Mouse (Mus musculus) limb, embryonic 15.5 days (tissue): Measurements from ENCODE around the gene Rfx1. TPM values are rescaled to one million over a fixed set of nuclear protein-coding genes. Genes with fewer than 3 reads are reported as not detected.

ENCODE experiments used
- ATAC-seq: fragments of 200-750 bp; cut with Nextera tagmentation; 2 replicates; pipeline ENCODE4 v1.8.0; 2017; ENCODE audit warnings: low read depth, moderate TSS enrichment; ENCODE audit not compliant: insufficient number of reproducible peaks, low FRiP score, low TSS enrichment
- H3K27ac ChIP-seq: fragments of 300-500 bp; sonication (generic); 2 replicates; pipeline ENCODE4 v1.5.1; 2015; ENCODE audit warnings: moderate library complexity, mild to moderate bottlenecking, inconsistent platforms
- H3K27me3 ChIP-seq: fragments of 300-500 bp; sonication (generic); 2 replicates; pipeline ENCODE4 v1.6.1; 2015; ENCODE audit warnings: inconsistent platforms
- H3K36me3 ChIP-seq: fragments of 300-500 bp; sonication (generic); 2 replicates; pipeline ENCODE4 v1.6.1; 2015; ENCODE audit warnings: inconsistent platforms
- H3K4me1 ChIP-seq: fragments of 300-500 bp; sonication (generic); 2 replicates; pipeline ENCODE4 v1.6.1; 2015; ENCODE audit warnings: inconsistent platforms
- H3K4me2 ChIP-seq: fragments of 300-500 bp; sonication (generic); 2 replicates; pipeline ENCODE4 v1.6.1; 2015; ENCODE audit warnings: mild to moderate bottlenecking, inconsistent platforms
- H3K4me3 ChIP-seq: fragments of 300-500 bp; sonication (generic); 2 replicates; pipeline ENCODE4 v1.5.1; 2015; ENCODE audit warnings: mild to moderate bottlenecking, inconsistent platforms
- H3K9ac ChIP-seq: fragments of 300-500 bp; sonication (generic); 2 replicates; pipeline ENCODE4 v1.6.1; 2015; ENCODE audit warnings: inconsistent platforms
- H3K9me3 ChIP-seq: fragments of 300-500 bp; sonication (generic); 2 replicates; pipeline ENCODE4 v1.6.1; 2016; ENCODE audit warnings: inconsistent platforms
- WGBS: fragments of 180-500 bp; shearing (Covaris S2); methylation state at CpG from one replicate; pipeline ENCODE4 v1.1.7; 2015; 5-methylcytosine and 5-hydroxymethylcytosine counted together
- polyA plus RNA-seq: library from polyadenylated mRNA; unstranded; fragments of >200 nt; fragmentation: Nextera tagmentation; extraction: Ambion mirVana; gene quantifications from 2 replicates; pipeline ENCODE4 v1.2.1, GENCODE M21; 2015

Gene Rfx1
- polyA plus RNA-seq, 1 experiment from 2014 or later: 8.5 TPM

- Histone ChIP-seq H3K9ac (no peak overlapping the region), H3K27ac (no peak overlapping the region), H3K4me1 (peaks cover 20% of the 10 kb centered on the region), H3K27me3 (no peaks in the 10 kb centered on the region), H3K9me3 (no peaks in the 10 kb centered on the region), H3K36me3 (no peaks in the 10 kb centered on the region), H3K4me3 (no peak overlapping the region), H3K4me2 (no peak overlapping the region)
- ATAC-seq: no peak
- WGBS: 58% methylated on average over 8 of the region's 8 CpGs
Measured at GRCm38 (mm10) chr8:84063861-84064610, 2.6 kb upstream of the Rfx1 start.

GRCm38 (mm10) chr8:84065037-84065436 is 1.6 kb upstream of the Rfx1 start, which contains the start of gene Gm10643:
Gene Gm10643 (minus strand): TSS chr8:84065137.
- Histone ChIP-seq H3K27ac (peak within 1 kb of the TSS; percentile 83), H3K4me1 (peaks cover 30% of the 10 kb centered on the region), H3K4me3 (peak within 1 kb of the TSS; percentile 99), H3K36me3 (no peaks in the 10 kb centered on the region), H3K27me3 (no peaks in the 10 kb centered on the region), H3K9me3 (no peaks in the 10 kb centered on the region), H3K9ac (peak within 1 kb of the TSS; percentile 66), H3K4me2 (peak within 1 kb of the TSS; percentile 65)
- WGBS: 88% methylated on average over 1 of the region's 1 CpGs
- ATAC-seq: no peak

DNA sequence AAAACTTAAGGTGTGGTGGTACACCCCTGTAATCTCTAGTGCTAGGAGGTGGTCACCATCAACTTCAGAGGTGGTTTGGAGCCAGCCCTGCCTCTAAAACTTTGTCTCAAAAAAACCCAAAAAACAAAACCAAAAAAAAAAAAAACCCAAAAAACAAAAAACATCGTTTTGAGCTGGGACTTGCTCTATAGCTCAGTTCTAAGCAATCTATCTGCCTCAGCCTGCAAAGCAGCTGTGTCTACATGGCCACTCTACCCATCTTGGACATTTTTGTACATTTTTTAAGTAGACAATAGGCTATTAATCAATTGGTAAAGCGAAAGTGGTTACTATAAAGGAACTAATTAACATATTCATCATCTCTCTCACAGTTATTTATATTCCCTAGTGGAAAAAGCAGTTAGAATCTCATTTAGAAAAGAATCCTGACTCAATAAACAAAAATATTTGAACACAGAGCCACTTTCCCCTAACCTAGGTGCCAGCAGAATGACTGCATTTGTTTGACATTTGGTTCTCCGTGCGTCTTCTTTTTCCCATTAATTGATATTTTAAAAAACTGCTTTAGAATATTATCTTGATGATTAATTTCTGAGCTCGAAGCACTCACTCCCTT is 1.1 kb upstream of the Rfx1 start:
- Histone ChIP-seq H3K4me3 (peak overlapping the region; percentile 99), H3K4me1 (peaks cover 34% of the 10 kb centered on the region), H3K9ac (peak overlapping the region; percentile 66), H3K27me3 (no peaks in the 10 kb centered on the region), H3K9me3 (no peaks in the 10 kb centered on the region), H3K36me3 (no peaks in the 10 kb centered on the region), H3K4me2 (peak overlapping the region; percentile 65), H3K27ac (peak overlapping the region; percentile 83)
- ATAC-seq: no peak
- whole genome bisulfite sequencing: 28% methylated on average over 5 of the region's 5 CpGs

DNA sequence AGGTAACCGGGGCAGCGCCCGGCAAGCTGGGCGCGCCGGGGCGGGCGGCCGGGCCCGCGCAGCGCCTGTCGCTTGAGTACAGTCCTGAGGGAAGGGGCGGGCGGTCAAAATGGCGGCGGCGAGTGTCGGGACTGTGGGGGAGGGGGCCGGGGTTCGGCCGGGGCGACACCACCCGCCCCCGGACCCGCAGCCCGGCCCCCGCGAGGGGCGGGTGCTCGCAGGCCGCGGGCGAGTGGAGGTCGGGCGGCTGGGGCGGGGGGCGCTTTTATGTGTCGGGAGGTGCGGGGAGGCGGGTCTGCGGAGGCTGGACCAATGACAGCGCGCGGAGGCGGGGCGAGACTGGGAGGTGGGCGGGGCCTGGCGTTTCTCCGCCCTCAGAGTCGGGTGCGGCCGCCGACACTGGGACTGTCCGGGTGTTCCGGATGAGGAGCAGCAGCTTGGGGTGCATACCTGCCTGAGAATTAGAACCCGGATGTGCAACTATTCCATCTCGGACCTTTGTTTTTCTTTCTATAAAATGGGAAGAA is 476 bp downstream of the Rfx1 start:
- WGBS: 1% methylated on average over 54 of the region's 58 CpGs
- Histone ChIP-seq H3K27ac (peak overlapping the region; percentile 98), H3K9me3 (no peaks in the 10 kb centered on the region), H3K4me3 (peak overlapping the region; percentile 99), H3K4me1 (peaks cover 42% of the 10 kb centered on the region), H3K9ac (peak overlapping the region; percentile 91), H3K27me3 (no peaks in the 10 kb centered on the region), H3K4me2 (peak overlapping the region; percentile 50), H3K36me3 (no peaks in the 10 kb centered on the region)
- ATAC-seq: peak; percentile 74

- Histone ChIP-seq H3K4me1 (peaks cover 42% of the 10 kb centered on the region), H3K4me2 (peak overlapping the region; percentile 50), H3K9me3 (no peaks in the 10 kb centered on the region), H3K36me3 (no peaks in the 10 kb centered on the region), H3K27ac (no peak overlapping the region), H3K9ac (no peak overlapping the region), H3K27me3 (no peaks in the 10 kb centered on the region), H3K4me3 (peak overlapping the region; percentile 99)
- ATAC-seq: no peak
- WGBS: 78% methylated on average over 7 of the region's 7 CpGs
Measured at GRCm38 (mm10) chr8:84067911-84068310, 1.3 kb downstream of the Rfx1 start.

GRCm38 (mm10) chr8:84068316-84069035 is 1.8 kb downstream of the Rfx1 start:
- no peak for ATAC-seq
- H3K27ac ChIP-seq: no peak overlapping the region; the same call in 1 of the 2 replicates
- no peak overlapping the region for H3K9ac ChIP-seq
- WGBS: 55% methylated on average over 12 of the region's 12 CpGs
- H3K4me1 ChIP-seq: peaks cover 45% of the 10 kb centered on the region
- no peaks in the 10 kb centered on the region for H3K27me3 ChIP-seq
- H3K36me3 ChIP-seq: no peaks in the 10 kb centered on the region
- H3K4me2 ChIP-seq: no peak overlapping the region
- no peak overlapping the region for H3K4me3 ChIP-seq
- no peaks in the 10 kb centered on the region for H3K9me3 ChIP-seq

GRCm38 (mm10) chr8:84069169-84069568 is 2.5 kb downstream of the Rfx1 start:
- 41% methylated on average over 1 of the region's 1 CpGs for WGBS
- Histone ChIP-seq H3K9ac (no peak overlapping the region), H3K27ac (no peak overlapping the region; the same call in 1 of the 2 replicates), H3K4me2 (no peak overlapping the region), H3K9me3 (no peaks in the 10 kb centered on the region), H3K4me1 (peaks cover 45% of the 10 kb centered on the region), H3K36me3 (no peaks in the 10 kb centered on the region; the same call in 1 of the 2 replicates), H3K27me3 (no peaks in the 10 kb centered on the region), H3K4me3 (no peak overlapping the region)
- no peak for ATAC-seq

DNA sequence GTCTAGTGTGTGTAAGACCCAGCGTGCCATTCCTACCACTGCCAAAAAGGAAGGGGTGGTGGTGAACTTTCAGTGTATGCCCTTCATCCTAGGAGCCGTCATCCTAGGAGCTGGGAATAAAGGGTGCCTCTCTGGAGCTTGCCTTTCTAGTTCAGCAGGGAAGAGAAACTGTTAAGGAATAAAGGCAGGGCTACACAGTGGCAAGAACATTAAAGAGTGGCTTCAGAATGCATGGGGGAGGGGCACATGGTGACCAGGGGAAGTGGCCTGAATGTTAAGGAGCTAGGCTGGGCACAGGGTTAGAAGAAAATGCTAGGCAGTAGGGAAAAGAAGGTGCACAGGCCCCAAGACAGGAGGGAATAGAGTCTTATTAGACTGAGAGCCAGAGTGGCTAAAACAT is 3.1 kb downstream of the Rfx1 start:
- no peak overlapping the region for H3K4me2 ChIP-seq
- H3K27ac ChIP-seq: no peak overlapping the region
- peaks cover 45% of the 10 kb centered on the region for H3K4me1 ChIP-seq
- 61% methylated on average over 2 of the region's 2 CpGs for WGBS
- H3K9me3 ChIP-seq: no peaks in the 10 kb centered on the region
- ATAC-seq: no peak
- peaks cover 3% of the 10 kb centered on the region; the same call in 1 of the 2 replicates for H3K36me3 ChIP-seq
- H3K4me3 ChIP-seq: no peak overlapping the region
- H3K9ac ChIP-seq: no peak overlapping the region
- H3K27me3 ChIP-seq: no peaks in the 10 kb centered on the region

DNA sequence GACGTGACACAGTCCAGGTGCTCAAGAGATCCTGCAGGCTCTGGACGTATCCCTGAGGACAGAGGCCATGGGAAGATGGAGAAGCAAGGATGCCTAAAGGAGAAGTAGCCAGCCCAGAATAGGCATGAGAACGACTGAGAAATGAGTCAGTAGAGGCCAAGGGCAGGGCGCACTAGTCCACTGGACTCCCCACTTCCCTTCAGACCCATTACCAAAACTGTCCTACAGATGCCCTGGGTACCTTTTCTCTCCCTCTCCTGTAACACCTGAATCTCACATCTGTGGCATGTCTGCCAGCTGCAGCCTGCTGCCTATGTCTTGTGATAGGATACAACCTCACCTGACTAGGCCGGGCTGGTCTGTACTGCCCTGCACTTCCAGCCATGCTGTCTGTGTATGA is 3.6 kb downstream of the Rfx1 start:
- WGBS: 75% methylated on average over 5 of the region's 5 CpGs
- no peaks in the 10 kb centered on the region for H3K9me3 ChIP-seq
- no peak overlapping the region for H3K4me2 ChIP-seq
- H3K27me3 ChIP-seq: no peaks in the 10 kb centered on the region
- H3K9ac ChIP-seq: no peak overlapping the region
- H3K36me3 ChIP-seq: peaks cover 5% of the 10 kb centered on the region; the same call in 1 of the 2 replicates
- no peak for ATAC-seq
- H3K4me3 ChIP-seq: no peak overlapping the region
- H3K27ac ChIP-seq: no peak overlapping the region
- peaks cover 45% of the 10 kb centered on the region for H3K4me1 ChIP-seq

DNA sequence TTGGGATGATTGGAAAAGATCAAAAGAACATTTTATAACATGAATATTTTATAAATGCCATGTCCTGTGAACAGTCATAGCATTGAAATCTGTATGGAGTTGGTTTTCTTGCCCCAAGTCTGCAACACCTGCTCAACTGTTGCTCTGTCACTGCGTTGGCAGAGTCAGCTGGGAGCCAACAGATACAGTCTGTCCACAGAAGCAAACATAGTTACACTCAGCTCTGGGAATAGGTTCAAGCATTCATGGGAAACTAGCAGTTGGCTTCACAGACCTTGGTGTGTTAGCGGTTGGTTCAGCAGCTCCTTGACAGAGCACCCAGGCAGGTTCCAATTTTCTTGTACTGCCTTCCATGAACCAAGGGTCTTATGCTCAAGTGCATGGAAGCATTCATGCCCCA is 4.0 kb downstream of the Rfx1 start:
- ATAC-seq: no peak
- Histone ChIP-seq H3K4me3 (no peak overlapping the region), H3K9me3 (no peaks in the 10 kb centered on the region), H3K36me3 (peaks cover 8% of the 10 kb centered on the region; the same call in 1 of the 2 replicates), H3K9ac (no peak overlapping the region), H3K4me1 (peaks cover 45% of the 10 kb centered on the region), H3K27ac (peak overlapping the region; percentile 50; the same call in 1 of the 2 replicates), H3K27me3 (no peaks in the 10 kb centered on the region), H3K4me2 (no peak overlapping the region)
- WGBS: 69% methylated on average over 2 of the region's 2 CpGs

GRCm38 (mm10) chr8:84071921-84072320 is 5.3 kb downstream of the Rfx1 start:
- Histone ChIP-seq H3K4me2 (no peak overlapping the region), H3K27me3 (no peaks in the 10 kb centered on the region), H3K4me3 (no peak overlapping the region), H3K36me3 (peaks cover 15% of the 10 kb centered on the region; the same call in 1 of the 2 replicates), H3K9me3 (no peaks in the 10 kb centered on the region), H3K9ac (no peak overlapping the region), H3K4me1 (peaks cover 45% of the 10 kb centered on the region), H3K27ac (no peak overlapping the region)
- 67% methylated on average over 3 of the region's 3 CpGs for WGBS
- ATAC-seq: no peak
